Mouse (Mus musculus): Measurements from ENCODE around the gene Apoh. TPM values are rescaled to one million over a fixed set of nuclear protein-coding genes. Genes with fewer than 3 reads are reported as not detected.

The Apoh gene
- polyA plus RNA-seq (2014; fragmentation: Nextera tagmentation; extraction: Ambion mirVana), result not detected in 2 replicates

DNA sequence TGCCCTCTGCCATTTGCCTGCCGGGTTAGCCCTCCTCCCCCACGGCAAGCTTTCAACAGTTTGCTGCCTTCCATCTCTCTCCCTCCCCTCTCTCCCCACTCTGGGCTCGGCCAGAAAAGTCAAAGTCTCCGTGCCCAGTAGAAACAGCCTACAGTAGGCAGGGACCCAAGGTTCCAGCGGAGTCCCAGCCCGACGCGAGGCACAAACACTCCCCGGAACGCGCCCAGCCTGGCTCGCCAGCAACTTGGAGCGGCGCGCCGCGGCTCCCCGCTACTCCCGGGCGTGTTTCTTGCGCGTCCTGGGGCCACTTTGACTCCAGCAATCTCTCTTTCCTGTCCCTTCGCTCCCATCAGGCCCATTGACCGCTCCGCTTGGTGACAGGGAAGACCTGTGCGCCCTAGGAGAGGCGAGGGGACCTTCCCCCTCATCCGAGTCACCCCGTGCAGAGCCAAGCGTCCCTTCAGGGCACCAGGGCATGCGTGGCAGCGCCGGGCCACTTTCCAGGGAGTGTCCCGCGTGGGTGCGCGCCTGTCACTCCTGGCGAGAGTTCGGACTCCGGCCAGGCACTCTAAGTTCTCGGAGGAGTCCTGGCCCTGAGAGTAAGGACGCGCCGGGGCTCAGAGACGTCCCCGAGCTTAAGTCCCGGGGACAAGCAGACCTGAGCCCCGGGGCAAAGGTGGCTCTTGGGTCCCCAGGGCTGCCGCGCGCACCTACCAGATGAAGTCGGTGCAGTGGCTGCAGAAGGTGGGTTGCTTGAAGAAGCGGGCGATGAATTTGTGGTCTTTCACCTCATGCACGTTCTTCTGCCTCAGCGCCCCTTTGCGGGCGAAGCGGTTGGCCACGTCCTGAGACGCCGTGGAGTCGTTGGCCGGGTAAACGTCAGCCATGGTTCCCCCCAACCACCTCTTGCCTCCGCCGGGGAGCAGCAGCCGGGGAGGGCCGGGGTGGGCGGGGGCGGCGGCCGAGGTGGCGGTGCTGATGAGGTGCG lies at the start of gene Apoh:
Gene Apoh, plus strand, starts transcription at position 574 of the 988 bp plus-strand sequence.
- Histone ChIP-seq H3K4me2 (ENCODE audit: low read length) (peak within 1 kb of the TSS; percentile 99), H3K27me3 (replicated peaks; ENCODE audit: control insufficient read depth, insufficient read depth, low read length) (0 out of 2 replicates have a peak, but pooled peaks cover 2% of the 10 kb centered on the region), H3K9ac (ENCODE audit: low read length) (peak within 1 kb of the TSS; percentile 67), H3K27ac (ENCODE audit: low read depth) (peak within 1 kb of the TSS; percentile 71), H3K36me3 (ENCODE audit: control insufficient read depth, insufficient read depth, low read length) (no peaks in the 10 kb centered on the region), H3K9me3 (ENCODE audit: control insufficient read depth, low read length) (no peaks in the 10 kb centered on the region), H3K4me3 (ENCODE audit: low read depth, low read length) (peak within 1 kb of the TSS; percentile 91), H3K4me1 (replicated peaks; ENCODE audit: control insufficient read depth, insufficient read depth, low read length) (peaks cover 4% of the 10 kb centered on the region; the same call in 1 of the 2 replicates)
- under 1% methylated on average over 67 of the region's 75 CpGs for WGBS
- ATAC-seq (replicated peaks; ENCODE audit: low FRiP score, low TSS enrichment, low read depth) (peak; percentile 37; the same call in 1 of the 2 replicates), DNase-seq (ENCODE audit: low spot score) (peak; percentile 78)

DNA sequence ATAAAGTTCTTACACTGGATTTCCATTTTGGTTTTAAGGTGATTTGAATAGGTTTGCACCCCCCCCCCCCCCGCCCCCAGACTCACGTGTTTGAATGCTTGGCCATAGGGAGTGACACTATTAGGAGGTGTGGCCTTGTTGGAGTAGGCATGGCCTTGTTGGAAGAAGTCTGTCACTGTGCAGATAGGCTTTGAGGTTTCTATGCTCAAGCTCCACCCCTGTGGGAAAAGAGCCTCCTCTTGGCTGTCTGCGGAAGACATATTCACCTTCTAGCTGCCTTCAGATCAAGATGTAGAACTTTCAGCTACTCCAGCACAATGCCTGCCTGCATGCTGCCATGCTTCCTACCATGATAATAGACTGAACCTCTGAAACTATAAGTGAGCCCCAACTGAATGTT lies 49.3 kb upstream of the Apoh start:
- no peak overlapping the region for H3K4me2 ChIP-seq (ENCODE audit: low read length)
- 63% methylated on average over 3 of the region's 3 CpGs for WGBS
- no peaks in the 10 kb centered on the region for H3K36me3 ChIP-seq (ENCODE audit: control insufficient read depth, insufficient read depth, low read length)
- H3K27me3 ChIP-seq (replicated peaks; ENCODE audit: control insufficient read depth, insufficient read depth, low read length), result no peaks in the 10 kb centered on the region
- H3K4me1 ChIP-seq (replicated peaks; ENCODE audit: control insufficient read depth, insufficient read depth, low read length), result no peaks in the 10 kb centered on the region
- H3K27ac ChIP-seq (ENCODE audit: low read depth), result no peak overlapping the region
- DNase-seq (ENCODE audit: low spot score) (no peak), ATAC-seq (replicated peaks; ENCODE audit: low FRiP score, low TSS enrichment, low read depth) (no peak)
- H3K9ac ChIP-seq (ENCODE audit: low read length), result no peak overlapping the region
- H3K4me3 ChIP-seq (ENCODE audit: low read depth, low read length), result no peak overlapping the region
- no peaks in the 10 kb centered on the region for H3K9me3 ChIP-seq (ENCODE audit: control insufficient read depth, low read length)

DNA sequence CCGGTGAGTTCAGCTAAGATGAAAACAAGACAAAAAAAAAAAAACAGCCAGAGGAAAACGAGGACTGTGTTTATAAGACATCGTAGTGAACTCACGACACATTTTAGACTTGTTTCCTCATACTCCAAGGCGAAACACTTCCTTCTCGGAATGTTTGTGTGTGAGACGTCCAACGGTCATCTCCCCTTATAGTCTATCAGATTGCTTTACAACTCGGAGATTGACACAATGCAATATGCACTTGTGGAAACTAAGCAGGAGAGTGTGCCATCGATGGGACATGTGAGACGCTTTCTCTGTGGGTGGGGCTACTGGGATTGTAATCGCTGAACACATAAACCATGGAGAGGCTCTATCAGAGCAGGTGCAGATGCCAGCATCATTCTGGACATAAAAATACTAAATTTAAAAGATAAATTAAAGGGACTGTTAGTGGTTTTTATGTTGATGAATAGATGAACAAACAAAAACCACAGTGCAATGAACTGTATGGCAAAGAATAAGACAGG lies 48.8 kb upstream of the Apoh start:
- Histone ChIP-seq H3K27me3 (replicated peaks; ENCODE audit: control insufficient read depth, insufficient read depth, low read length) (no peaks in the 10 kb centered on the region), H3K27ac (ENCODE audit: low read depth) (no peak overlapping the region), H3K4me1 (replicated peaks; ENCODE audit: control insufficient read depth, insufficient read depth, low read length) (no peaks in the 10 kb centered on the region), H3K36me3 (ENCODE audit: control insufficient read depth, insufficient read depth, low read length) (no peaks in the 10 kb centered on the region), H3K9ac (ENCODE audit: low read length) (no peak overlapping the region), H3K9me3 (ENCODE audit: control insufficient read depth, low read length) (no peaks in the 10 kb centered on the region), H3K4me2 (ENCODE audit: low read length) (no peak overlapping the region), H3K4me3 (ENCODE audit: low read depth, low read length) (no peak overlapping the region)
- DNase-seq (ENCODE audit: low spot score) (no peak), ATAC-seq (replicated peaks; ENCODE audit: low FRiP score, low TSS enrichment, low read depth) (no peak)
- whole genome bisulfite sequencing, result 85% methylated on average over 12 of the region's 12 CpGs

DNA sequence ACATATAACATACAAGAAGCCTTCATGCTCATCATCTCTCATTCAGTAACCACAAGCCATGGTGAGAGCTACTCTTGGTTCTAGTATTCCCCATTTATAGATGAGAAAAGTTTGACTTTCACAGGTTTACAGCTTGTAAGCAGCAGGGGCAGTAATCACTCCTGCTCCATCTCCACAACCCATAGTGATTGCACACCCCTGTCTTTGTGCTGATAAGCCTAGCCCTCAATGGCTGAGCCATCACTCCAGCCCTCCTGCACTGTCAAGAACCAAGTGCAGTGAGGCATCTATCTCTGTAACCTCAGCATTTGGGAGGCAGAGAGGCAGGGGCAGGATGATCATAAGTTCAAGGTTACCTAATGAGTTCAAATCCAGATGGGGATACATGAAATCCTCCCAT lies 47.8 kb upstream of the Apoh start:
- Histone ChIP-seq H3K9ac (ENCODE audit: low read length) (no peak overlapping the region), H3K4me3 (ENCODE audit: low read depth, low read length) (no peak overlapping the region), H3K4me2 (ENCODE audit: low read length) (no peak overlapping the region), H3K27me3 (replicated peaks; ENCODE audit: control insufficient read depth, insufficient read depth, low read length) (no peaks in the 10 kb centered on the region), H3K4me1 (replicated peaks; ENCODE audit: control insufficient read depth, insufficient read depth, low read length) (peaks cover 4% of the 10 kb centered on the region), H3K9me3 (ENCODE audit: control insufficient read depth, low read length) (no peaks in the 10 kb centered on the region), H3K27ac (ENCODE audit: low read depth) (no peak overlapping the region), H3K36me3 (ENCODE audit: control insufficient read depth, insufficient read depth, low read length) (no peaks in the 10 kb centered on the region)
- DNase-seq (ENCODE audit: low spot score) (no peak), ATAC-seq (replicated peaks; ENCODE audit: low FRiP score, low TSS enrichment, low read depth) (no peak)

DNA sequence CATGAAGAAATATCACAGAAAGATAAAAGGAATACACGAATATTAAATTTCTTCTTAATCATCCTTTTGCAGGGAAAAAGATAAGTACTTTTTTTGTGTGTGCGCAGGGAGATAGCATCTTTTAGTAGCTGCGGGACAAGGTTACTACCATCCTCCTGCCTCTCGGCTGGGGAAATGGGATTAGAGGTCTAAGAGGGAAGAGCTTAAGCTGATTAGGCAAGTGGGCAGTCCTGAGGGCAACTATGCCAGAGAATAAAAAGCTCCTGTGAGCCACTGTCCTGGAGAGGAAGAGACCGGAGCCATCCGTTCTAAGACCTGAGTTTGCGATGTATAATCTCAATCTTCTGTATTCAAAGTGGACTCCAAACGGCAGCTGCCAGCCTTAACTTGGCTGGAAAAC lies 45.2 kb upstream of the Apoh start:
- Histone ChIP-seq H3K9ac (ENCODE audit: low read length) (no peak overlapping the region), H3K27ac (ENCODE audit: low read depth) (no peak overlapping the region), H3K27me3 (replicated peaks; ENCODE audit: control insufficient read depth, insufficient read depth, low read length) (no peaks in the 10 kb centered on the region), H3K36me3 (ENCODE audit: control insufficient read depth, insufficient read depth, low read length) (no peaks in the 10 kb centered on the region), H3K9me3 (ENCODE audit: control insufficient read depth, low read length) (no peaks in the 10 kb centered on the region), H3K4me3 (ENCODE audit: low read depth, low read length) (no peak overlapping the region), H3K4me2 (ENCODE audit: low read length) (no peak overlapping the region), H3K4me1 (replicated peaks; ENCODE audit: control insufficient read depth, insufficient read depth, low read length) (peaks cover 12% of the 10 kb centered on the region)
- 65% methylated on average over 8 of the region's 8 CpGs for WGBS
- no peak for ATAC-seq (replicated peaks; ENCODE audit: low FRiP score, low TSS enrichment, low read depth)
- no peak for DNase-seq (ENCODE audit: low spot score)

DNA sequence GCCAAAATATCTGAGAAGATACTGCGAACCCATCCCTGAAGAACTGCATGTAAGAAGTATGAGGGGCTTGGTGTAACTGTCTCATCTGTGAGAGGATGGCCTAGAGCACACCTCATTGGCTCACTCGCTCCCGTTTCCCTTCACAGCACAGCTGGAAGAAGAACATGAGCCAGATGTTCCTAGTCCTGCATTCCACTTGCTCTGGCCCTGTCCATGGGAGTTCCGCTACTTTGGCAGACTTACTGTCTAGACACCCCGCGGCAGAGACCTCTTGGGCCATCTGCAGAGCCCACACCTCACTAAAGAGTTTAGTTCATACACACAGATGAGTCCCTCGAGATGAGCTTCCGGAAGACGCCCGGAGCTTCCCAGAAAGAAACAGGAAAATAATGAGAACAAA lies 43.2 kb upstream of the Apoh start:
- WGBS, result 64% methylated on average over 10 of the region's 10 CpGs
- Histone ChIP-seq H3K9me3 (ENCODE audit: control insufficient read depth, low read length) (no peaks in the 10 kb centered on the region), H3K27ac (ENCODE audit: low read depth) (no peak overlapping the region), H3K4me2 (ENCODE audit: low read length) (no peak overlapping the region), H3K27me3 (replicated peaks; ENCODE audit: control insufficient read depth, insufficient read depth, low read length) (no peaks in the 10 kb centered on the region), H3K4me1 (replicated peaks; ENCODE audit: control insufficient read depth, insufficient read depth, low read length) (peaks cover 12% of the 10 kb centered on the region), H3K9ac (ENCODE audit: low read length) (no peak overlapping the region), H3K4me3 (ENCODE audit: low read depth, low read length) (no peak overlapping the region), H3K36me3 (ENCODE audit: control insufficient read depth, insufficient read depth, low read length) (no peaks in the 10 kb centered on the region)
- no peak; the same call in 1 of the 2 replicates for ATAC-seq (replicated peaks; ENCODE audit: low FRiP score, low TSS enrichment, low read depth)
- no peak for DNase-seq (ENCODE audit: low spot score)

DNA sequence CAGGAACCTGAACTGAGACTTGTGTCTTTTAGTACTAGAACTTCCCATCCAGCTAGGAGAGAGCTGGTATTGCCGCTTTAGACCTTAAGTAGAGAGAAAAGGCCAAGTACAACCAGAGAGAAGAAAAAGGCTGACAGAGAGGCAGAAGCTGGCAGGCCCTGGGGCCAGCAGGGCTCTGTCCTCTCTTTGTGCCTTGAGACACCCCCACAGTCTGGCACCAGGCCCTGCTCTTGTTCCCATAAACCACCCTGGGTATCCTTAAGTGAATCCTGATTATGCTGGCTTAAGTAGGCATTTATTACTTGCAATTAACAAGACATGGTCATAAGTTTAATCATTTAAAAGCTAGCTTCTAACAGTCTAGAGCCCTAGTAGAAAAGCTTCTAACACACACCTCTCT lies 42.7 kb upstream of the Apoh start:
- no peaks in the 10 kb centered on the region for H3K9me3 ChIP-seq (ENCODE audit: control insufficient read depth, low read length)
- DNase-seq (ENCODE audit: low spot score), result no peak
- WGBS, result 100% methylated on average over 1 of the region's 1 CpGs
- H3K27me3 ChIP-seq (replicated peaks; ENCODE audit: control insufficient read depth, insufficient read depth, low read length), result no peaks in the 10 kb centered on the region
- no peak overlapping the region for H3K4me3 ChIP-seq (ENCODE audit: low read depth, low read length)
- no peak overlapping the region for H3K9ac ChIP-seq (ENCODE audit: low read length)
- H3K36me3 ChIP-seq (ENCODE audit: control insufficient read depth, insufficient read depth, low read length), result no peaks in the 10 kb centered on the region
- peaks cover 12% of the 10 kb centered on the region for H3K4me1 ChIP-seq (replicated peaks; ENCODE audit: control insufficient read depth, insufficient read depth, low read length)
- no peak for ATAC-seq (replicated peaks; ENCODE audit: low FRiP score, low TSS enrichment, low read depth)
- H3K27ac ChIP-seq (ENCODE audit: low read depth), result no peak overlapping the region
- no peak overlapping the region for H3K4me2 ChIP-seq (ENCODE audit: low read length)

DNA sequence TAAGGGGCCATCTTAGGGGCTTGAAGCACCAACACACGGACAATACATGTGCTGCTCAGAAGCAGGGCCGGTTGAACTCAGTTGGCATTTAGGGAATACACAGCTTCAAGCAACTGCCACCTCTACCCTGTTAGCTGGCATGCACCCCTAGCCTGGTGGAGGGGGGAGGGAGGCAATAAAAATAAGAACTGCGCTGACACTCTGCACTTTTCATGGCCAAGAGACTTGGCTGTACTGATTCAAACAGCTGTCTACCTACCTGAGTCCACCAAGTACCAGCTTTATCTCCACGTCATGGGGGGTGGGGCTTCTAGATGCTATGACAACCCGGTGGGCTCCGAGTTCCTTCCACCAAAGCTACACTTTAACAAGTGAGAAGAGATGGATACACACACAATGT lies 42.1 kb upstream of the Apoh start:
- no peaks in the 10 kb centered on the region for H3K9me3 ChIP-seq (ENCODE audit: control insufficient read depth, low read length)
- ATAC-seq (replicated peaks; ENCODE audit: low FRiP score, low TSS enrichment, low read depth) (no peak), DNase-seq (ENCODE audit: low spot score) (no peak)
- WGBS, result 81% methylated on average over 6 of the region's 6 CpGs
- no peak overlapping the region for H3K27ac ChIP-seq (ENCODE audit: low read depth)
- no peak overlapping the region for H3K9ac ChIP-seq (ENCODE audit: low read length)
- H3K4me3 ChIP-seq (ENCODE audit: low read depth, low read length), result no peak overlapping the region
- peaks cover 12% of the 10 kb centered on the region for H3K4me1 ChIP-seq (replicated peaks; ENCODE audit: control insufficient read depth, insufficient read depth, low read length)
- no peaks in the 10 kb centered on the region for H3K27me3 ChIP-seq (replicated peaks; ENCODE audit: control insufficient read depth, insufficient read depth, low read length)
- no peak overlapping the region for H3K4me2 ChIP-seq (ENCODE audit: low read length)
- H3K36me3 ChIP-seq (ENCODE audit: control insufficient read depth, insufficient read depth, low read length), result no peaks in the 10 kb centered on the region
